Mouse (Mus musculus) thymus, postnatal 14 days (tissue): Measurements from ENCODE around the gene Dppa4.
"Not testable (repeated sequence)": the region's sequence is repeated elsewhere in the genome, so short reads cannot be mapped to it uniquely, and the experiment has no call there.

ENCODE experiments used
- DNase-seq: peaks from one replicate; pipeline ENCODE4 v3.0.0; 2021

Dppa4 gene

DNA sequence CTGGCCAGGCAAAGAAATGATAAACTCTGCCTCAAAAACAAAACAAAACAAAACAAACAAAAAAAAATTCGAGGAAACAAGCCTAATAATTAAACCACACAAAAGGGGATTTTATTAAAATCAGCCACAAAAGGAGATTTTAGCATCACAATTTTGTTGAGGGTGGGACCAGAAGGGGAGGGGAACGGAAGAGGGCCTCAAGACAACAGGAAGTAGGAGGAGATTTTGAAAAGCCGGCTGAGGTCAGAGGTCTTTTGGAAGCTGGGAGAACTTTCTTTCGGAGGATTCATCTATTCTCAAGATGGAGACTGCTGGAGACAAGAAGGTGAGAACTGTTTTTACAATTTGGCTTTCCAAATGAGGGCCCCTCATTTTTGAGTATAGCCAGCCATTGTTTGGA lies at the start of gene Dppa4:
Gene Dppa4 (plus strand): TSS at position 217 of the 400 bp plus-strand sequence.
- DNase-seq: no peak

DNA sequence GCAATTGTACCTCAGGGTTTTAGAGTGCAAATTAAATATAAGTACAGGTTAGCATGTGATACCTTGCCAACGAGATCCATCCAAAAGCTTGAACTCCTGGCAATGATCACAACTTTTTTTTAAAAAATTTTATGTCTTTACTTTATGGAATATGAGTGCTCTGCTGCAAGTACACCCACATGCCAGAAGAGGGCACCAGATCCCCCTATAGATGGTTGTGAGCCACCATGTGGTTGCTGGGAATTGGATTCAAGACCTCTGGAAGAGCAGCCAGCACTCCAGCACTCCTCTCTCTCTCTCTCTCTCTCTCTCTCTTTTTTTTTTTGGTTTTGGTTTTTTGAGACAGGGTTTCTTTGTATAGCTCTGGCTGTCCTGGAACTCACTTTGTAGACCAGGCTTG lies 48.5 kb upstream of the Dppa4 start:
- DNase-seq: no peak

GRCm38 (mm10) chr16:48237676-48238075 lies 45.9 kb upstream of the Dppa4 start:
- no peak for DNase-seq

- DNase-seq: no peak
Measured at GRCm38 (mm10) chr16:48247044-48247661, 36.4 kb upstream of the Dppa4 start.

DNA sequence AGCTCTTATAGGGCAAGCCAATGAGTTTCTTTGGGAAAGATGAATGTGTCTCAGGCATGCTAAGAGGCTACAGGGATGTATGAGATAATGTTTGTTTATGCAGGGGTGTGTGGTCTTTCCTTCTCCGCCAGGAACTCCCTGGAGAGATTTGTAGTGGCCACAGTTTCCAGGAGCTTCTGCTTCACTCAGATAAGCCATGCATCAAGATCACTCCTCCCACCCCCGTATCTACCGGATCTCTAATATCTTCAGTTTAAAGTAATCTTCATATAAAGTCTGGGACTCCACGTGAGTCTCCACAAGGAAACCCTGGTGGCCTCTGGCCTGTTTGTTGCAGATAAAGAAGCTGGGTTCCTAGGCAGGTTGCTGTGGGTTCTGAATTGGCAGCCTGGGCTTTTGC lies 30.7 kb upstream of the Dppa4 start:
- no peak for DNase-seq

DNA sequence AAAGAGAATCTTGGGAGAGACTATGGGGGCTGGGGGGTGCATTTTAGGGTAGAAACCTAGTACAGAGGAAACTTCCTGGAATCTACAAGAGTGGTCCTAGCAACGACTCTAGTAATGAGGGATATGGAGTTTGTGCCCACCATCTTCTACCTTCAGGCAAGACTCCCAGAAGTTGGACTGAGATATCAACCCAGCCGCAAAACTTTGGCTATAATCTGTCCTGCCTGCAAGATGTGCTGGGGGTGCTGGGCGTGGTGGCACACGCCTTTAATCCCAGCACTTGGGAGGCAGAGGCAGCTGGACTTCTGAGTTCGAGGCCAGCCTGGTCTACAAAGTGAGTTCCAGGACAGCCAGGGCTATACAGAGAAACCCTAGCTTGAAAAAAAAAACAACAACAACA lies 28.9 kb upstream of the Dppa4 start:
- DNase-seq: no peak

- DNase-seq: no peak
Measured at GRCm38 (mm10) chr16:48259519-48259918, 24.0 kb upstream of the Dppa4 start.

- DNase-seq: no peak
Measured at GRCm38 (mm10) chr16:48262901-48263300, 20.6 kb upstream of the Dppa4 start.

GRCm38 (mm10) chr16:48265856-48266255 lies 17.7 kb upstream of the Dppa4 start:
- no peak for DNase-seq

- no peak for DNase-seq
Measured at GRCm38 (mm10) chr16:48276940-48277339, 6.6 kb upstream of the Dppa4 start.

GRCm38 (mm10) chr16:48280883-48281282 lies 2.6 kb upstream of the Dppa4 start:
- no peak for DNase-seq

GRCm38 (mm10) chr16:48282801-48283200 lies 732 bp upstream of the Dppa4 start:
- no peak for DNase-seq

- DNase-seq: no peak
Measured at GRCm38 (mm10) chr16:48285517-48285916, 2.0 kb downstream of the Dppa4 start.

DNA sequence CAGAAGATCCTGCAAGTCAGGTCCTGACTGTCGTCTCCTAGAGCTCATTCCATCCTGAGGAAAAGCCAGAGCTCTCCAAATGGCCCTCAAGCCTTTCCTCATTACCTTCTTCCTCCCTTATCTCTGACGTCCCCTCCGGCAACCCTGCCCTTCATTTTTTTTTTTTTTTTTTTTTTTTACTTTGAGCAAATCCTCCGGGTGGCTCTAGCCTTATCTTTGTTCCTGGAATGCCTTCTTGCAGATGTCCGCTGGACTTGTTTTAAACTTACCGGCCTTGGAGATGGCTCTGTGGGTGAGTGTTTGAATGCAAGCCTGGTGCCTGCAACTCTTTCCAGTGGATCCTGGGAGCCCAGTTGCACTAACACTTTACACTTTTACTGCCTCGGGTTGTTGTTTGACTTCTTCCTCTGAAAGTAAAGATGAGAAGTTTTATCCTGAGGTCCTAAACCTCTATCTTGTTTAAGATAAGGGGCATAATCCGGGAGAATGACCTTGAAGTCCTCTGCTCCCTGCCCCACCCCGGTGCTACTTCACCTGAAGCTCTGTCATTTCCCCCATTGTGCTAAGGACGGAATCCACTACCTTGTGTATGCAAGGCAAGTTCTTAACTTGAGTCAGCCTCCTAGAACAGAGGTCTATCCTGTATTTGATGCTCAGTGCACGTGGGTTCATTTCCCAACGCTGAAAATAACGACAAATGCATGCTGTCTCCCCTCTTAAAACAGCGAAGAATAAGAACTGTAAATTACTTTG lies 14.0 kb downstream of the Dppa4 start:
- no peak for DNase-seq

GRCm38 (mm10) chr16:48299884-48300283 lies 16.4 kb downstream of the Dppa4 start:
- DNase-seq: peak; percentile 6

GRCm38 (mm10) chr16:48303509-48303908 lies 20.0 kb downstream of the Dppa4 start, which contains the start of gene Dppa2:
Gene Dppa2, plus strand, starts transcription at chr16:48303908.
- no peak for DNase-seq

DNA sequence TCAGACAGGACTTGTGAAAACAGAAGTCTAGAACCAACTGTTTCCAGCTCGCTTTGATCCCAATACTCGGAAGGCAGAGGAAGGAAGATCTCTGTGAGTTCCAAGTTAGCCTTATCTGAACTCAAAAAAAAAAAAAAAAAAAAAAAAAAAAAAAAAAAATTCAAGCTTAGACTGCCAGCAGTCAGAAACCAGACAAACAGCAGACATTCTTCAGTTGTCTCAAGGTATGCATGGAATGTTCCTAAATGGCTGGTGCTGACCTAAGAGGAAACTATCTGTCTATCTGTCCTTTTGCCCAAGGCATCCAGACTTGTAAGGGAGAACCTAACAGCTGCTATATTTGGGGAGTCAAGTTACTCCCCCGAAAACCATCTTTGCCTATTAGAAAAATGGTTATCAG lies 20.4 kb downstream of the Dppa4 start:
- DNase-seq: no peak

GRCm38 (mm10) chr16:48308916-48309315 lies 25.4 kb downstream of the Dppa4 start:
- DNase-seq: not testable (repeated sequence)

GRCm38 (mm10) chr16:48309912-48310630 lies 26.5 kb downstream of the Dppa4 start:
- no peak for DNase-seq

- DNase-seq: no peak
Measured at GRCm38 (mm10) chr16:48315294-48315693, 31.8 kb downstream of the Dppa4 start.

- no peak for DNase-seq
Measured at GRCm38 (mm10) chr16:48320781-48321180, 37.2 kb downstream of the Dppa4 start.

- no peak for DNase-seq
Measured at GRCm38 (mm10) chr16:48323133-48323532, 39.6 kb downstream of the Dppa4 start.

DNA sequence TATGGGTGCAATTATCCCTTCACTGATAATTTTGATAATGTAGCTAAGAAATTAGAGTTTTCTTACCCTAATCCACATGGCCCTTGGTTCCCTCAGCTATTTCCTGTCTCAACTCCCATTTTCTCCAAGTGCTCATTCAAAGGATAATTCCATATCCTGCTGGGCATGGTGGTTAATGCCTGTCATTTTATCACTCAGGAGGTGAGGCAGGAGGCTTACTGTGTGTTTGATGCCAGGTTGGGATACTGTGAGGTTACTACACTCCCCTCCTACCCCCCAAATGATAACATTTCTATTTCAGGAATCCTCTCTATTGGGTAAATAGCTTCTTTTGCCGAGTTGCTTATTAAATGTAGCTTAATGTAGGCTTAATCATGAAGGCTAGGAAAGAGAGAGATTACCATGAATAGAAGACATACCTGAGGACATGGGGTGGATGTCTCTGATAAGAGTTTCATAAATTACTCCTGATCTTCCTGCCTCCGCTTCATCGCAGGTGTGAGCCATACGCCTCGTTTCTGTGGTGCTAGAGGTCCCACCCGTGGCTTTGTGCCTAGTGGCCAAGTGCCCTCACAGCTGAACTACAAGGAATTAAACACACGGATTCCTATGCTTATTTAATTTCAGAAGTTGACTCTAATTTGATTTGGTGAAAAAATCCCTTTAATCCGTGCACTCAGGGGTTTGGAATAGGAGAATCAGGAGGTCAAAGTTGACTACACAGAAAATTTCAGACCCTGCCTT lies 40.2 kb downstream of the Dppa4 start:
- no peak for DNase-seq
